In the genomic region with DNA sequence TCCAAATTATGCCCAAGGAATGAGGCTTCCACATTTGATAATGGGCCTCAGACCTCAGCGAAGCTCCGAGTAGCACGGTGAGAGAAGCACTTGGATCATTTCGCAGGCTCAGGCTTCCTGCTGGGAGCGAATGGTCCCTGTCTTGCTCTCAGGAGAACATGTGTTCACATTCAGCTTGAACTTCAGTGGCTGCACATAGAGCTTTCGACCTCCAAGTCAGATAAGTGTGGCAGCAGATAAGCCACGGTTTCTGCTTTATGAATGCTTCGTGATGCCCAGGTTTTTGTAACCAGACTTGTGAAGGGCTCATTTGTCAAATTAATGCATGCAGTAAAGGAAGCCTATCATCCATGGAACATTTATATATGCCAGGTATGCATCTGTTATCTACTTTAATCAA, we compare ENCODE assay signal across 14 mouse cellular contexts. TPM values are rescaled to one million over a fixed set of nuclear protein-coding genes. Genes with fewer than 3 reads are reported as not detected.
DNase-seq lines count a peak whose midpoint lies in the region; ATAC-seq and TF ChIP-seq lines count a peak whose summit lies in the region.
"Had no signal": no experiment of that assay in that cellular context is flagged by ENCODE, and none has a peak within 500 bp of the region (broad histone marks: within the 10 kb centered on the region; RNA-seq: fewer than 3 reads in every experiment).

No protein-coding gene starts in this region.

- TF ChIP-seq POLR2A in MEL (IDR thresholded peaks at IDR 0.05; ENCODE audit: control insufficient read depth in 1 of 2, insufficient read depth in 1 of 2, low read depth in 1 of 2, low read length in 2 of 2, poor library complexity in 1 of 2), result no peak; a peak in 1 of 4 replicates

- peaks cover 4% of the 10 kb centered on the region; the same call in 1 of the 2 replicates for H3K79me2 ChIP-seq in MEL (ENCODE audit: control insufficient read depth, insufficient read depth, low read length, poor library complexity)

- H3K36me3 ChIP-seq in heart, embryonic 12.5 days, result peaks cover 5% of the 10 kb centered on the region
- peaks cover 14% of the 10 kb centered on the region; the same call in 1 of the 2 replicates for H3K36me3 ChIP-seq in heart, embryonic 10.5 days
- H3K36me3 ChIP-seq in MEL (ENCODE audit: control insufficient read depth in 1 of 2, insufficient read depth in 2 of 2, low read length in 2 of 2), result peaks cover 3 to 10% of the 10 kb centered on the region in 2 experiments
- no peaks in the 10 kb centered on the region for H3K36me3 ChIP-seq in liver, embryonic 15.5 days (replicated peaks)
- H3K36me3 ChIP-seq: limb, embryonic 15.5 days had no signal

- no peak overlapping the region for H3K4me3 ChIP-seq in heart, embryonic 12.5 days
- no peak overlapping the region for H3K4me3 ChIP-seq in heart, embryonic 10.5 days
- H3K4me3 ChIP-seq in MEL (ENCODE audit: control insufficient read depth in 1 of 2, insufficient read depth in 1 of 2, low read depth in 2 of 2, low read length in 2 of 2), result peak overlapping the region; percentile 63 to 80
- no peak overlapping the region for H3K4me3 ChIP-seq in liver, embryonic 15.5 days (replicated peaks)

- H3K27ac ChIP-seq in heart, embryonic 12.5 days (ENCODE audit: poor library complexity, severe bottlenecking), result no peak overlapping the region
- H3K27ac ChIP-seq in heart, embryonic 10.5 days, result no peak overlapping the region
- H3K27ac ChIP-seq in MEL (ENCODE audit: control insufficient read depth, low read depth, low read length), result no peak overlapping the region
- no peak overlapping the region for H3K27ac ChIP-seq in liver, embryonic 15.5 days (replicated peaks)

- peak overlapping the region; percentile 12; the same call in 1 of the 2 replicates for H3K4me2 ChIP-seq in heart, embryonic 12.5 days
- 0 out of 2 replicates have a peak overlapping the region, but pooled peaks have one; percentile 97 for H3K4me2 ChIP-seq in liver, embryonic 15.5 days

- DNase-seq in heart, embryonic 10.5 days (ENCODE audit: low spot score), result no peak
- peak; percentile 67 for DNase-seq in MEL (ENCODE audit: low read depth, low spot score)
- DNase-seq in cerebellum, adult 8-10 months, result peak; percentile 17
- no peak for DNase-seq in adrenal gland, postnatal 10 days
- no peak for DNase-seq in gastrocnemius, postnatal 10 days
- DNase-seq: gastrocnemius, adult 2 months; heart, adult 2 months; lung, postnatal 36 days; thymus, postnatal 4 days had no signal

- ATAC-seq in heart, embryonic 12.5 days (ENCODE audit: insufficient number of reproducible peaks, low FRiP score), result no peak
- no peak for ATAC-seq in liver, embryonic 15.5 days (ENCODE audit: insufficient read depth)

- no peaks in the 10 kb centered on the region for H3K27me3 ChIP-seq in heart, embryonic 12.5 days (replicated peaks)
- no peaks in the 10 kb centered on the region for H3K27me3 ChIP-seq in heart, embryonic 10.5 days (ENCODE audit: insufficient read depth, poor library complexity, severe bottlenecking)
- no peaks in the 10 kb centered on the region for H3K27me3 ChIP-seq in MEL (ENCODE audit: control insufficient read depth in 1 of 2, insufficient read depth in 2 of 2, low read length in 2 of 2)
- no peaks in the 10 kb centered on the region for H3K27me3 ChIP-seq in liver, embryonic 15.5 days
- H3K27me3 ChIP-seq: forebrain, embryonic 13.5 days; limb, embryonic 15.5 days; midbrain, embryonic 13.5 days had no signal

- peak overlapping the region; percentile 17; the same call in 1 of the 2 replicates for H3K9ac ChIP-seq in heart, embryonic 12.5 days
- peak overlapping the region; percentile 46 for H3K9ac ChIP-seq in MEL (ENCODE audit: control insufficient read depth, low read depth, low read length, poor library complexity, severe bottlenecking)
- H3K9ac ChIP-seq in liver, embryonic 15.5 days, result no peak overlapping the region
- H3K9ac ChIP-seq: forebrain, embryonic 13.5 days; limb, embryonic 15.5 days had no signal

- TF ChIP-seq EP300 in MEL (IDR thresholded peaks at IDR 0.05; ENCODE audit: low read depth in 1 of 2, low read length in 2 of 2), result peak in 1 of 2 experiments; percentile 45; a peak in 1 of 4 replicates

- 46% methylated on average over 8 of the region's 8 CpGs for WGBS in heart, embryonic 12.5 days
- 43% methylated on average over 8 of the region's 8 CpGs for WGBS in heart, embryonic 10.5 days
- 55% methylated on average over 8 of the region's 8 CpGs for WGBS in liver, embryonic 15.5 days (ENCODE audit: insufficient replicate concordance)

- no peaks in the 10 kb centered on the region for H3K9me3 ChIP-seq in heart, embryonic 12.5 days (replicated peaks)
- H3K9me3 ChIP-seq in heart, embryonic 10.5 days, result no peaks in the 10 kb centered on the region
- H3K9me3 ChIP-seq in MEL (replicated peaks; ENCODE audit: insufficient read depth, low read length), result 0 out of 2 replicates have a peak, but pooled peaks cover 2% of the 10 kb centered on the region
- H3K9me3 ChIP-seq in liver, embryonic 15.5 days (replicated peaks), result no peaks in the 10 kb centered on the region
- H3K9me3 ChIP-seq: forebrain, embryonic 13.5 days; limb, embryonic 15.5 days; midbrain, embryonic 13.5 days had no signal

- no peak for TF ChIP-seq CTCF in MEL (IDR thresholded peaks at IDR 0.05 in 2 of 3, conservative IDR thresholded peaks at IDR 0.05 in 1 of 3; ENCODE audit: control insufficient read depth in 1 of 3, insufficient read depth in 1 of 3, low read depth in 2 of 3, low read length in 3 of 3, poor library complexity in 1 of 3, severe bottlenecking in 1 of 3)

- H3K4me1 ChIP-seq in heart, embryonic 12.5 days (replicated peaks), result peaks cover 5% of the 10 kb centered on the region
- H3K4me1 ChIP-seq in heart, embryonic 10.5 days, result peaks cover 7% of the 10 kb centered on the region; the same call in 1 of the 2 replicates
- H3K4me1 ChIP-seq in MEL (ENCODE audit: control insufficient read depth in 1 of 2, insufficient read depth in 2 of 2, low read length in 2 of 2), result peaks cover 3 to 9% of the 10 kb centered on the region in 2 experiments
- H3K4me1 ChIP-seq in liver, embryonic 15.5 days (replicated peaks), result peaks cover 15% of the 10 kb centered on the region

- no peak for TF ChIP-seq RAD21 in MEL (IDR thresholded peaks at IDR 0.05; ENCODE audit: low read depth, low read length)

TF ChIP-seq in MEL, 35 proteins besides CTCF, POLR2A, EP300 and RAD21 (continues in another document):
- TF ChIP-seq MYC (IDR thresholded peaks at IDR 0.05; ENCODE audit: low read depth, low read length) (peak; percentile 57; the same call in 1 of the 2 replicates), ETS1 (IDR thresholded peaks at IDR 0.05; ENCODE audit: low read depth, low read length) (no peak), MAX (IDR thresholded peaks at IDR 0.05; ENCODE audit: low read length) (peak; percentile 76), USF1 (IDR thresholded peaks at IDR 0.05; ENCODE audit: low read depth, low read length) (no peak), ZMIZ1 (IDR thresholded peaks at IDR 0.05; ENCODE audit: low read depth, low read length) (no peak), CHD1 (IDR thresholded peaks at IDR 0.05; ENCODE audit: low read depth, low read length) (no peak), MAZ (IDR thresholded peaks at IDR 0.05; ENCODE audit: low read depth, low read length) (no peak), SIN3A (IDR thresholded peaks at IDR 0.05; ENCODE audit: low read length) (peak; percentile 39; the same call in 1 of the 2 replicates), RCOR1 (IDR thresholded peaks at IDR 0.05; ENCODE audit: low read depth, low read length) (no peak; the same call in 1 of the 2 replicates), MAFK (IDR thresholded peaks at IDR 0.05; ENCODE audit: borderline replicate concordance, low read depth, low read length) (no peak), POLR2AphosphoS5 (IDR thresholded peaks at IDR 0.05; ENCODE audit: borderline replicate concordance, low read depth, low read length) (no peak), GABPA (IDR thresholded peaks at IDR 0.05; ENCODE audit: low read depth, low read length) (no peak), MEF2A (IDR thresholded peaks at IDR 0.05; ENCODE audit: extremely low read depth, insufficient replicate concordance, low read depth, low read length, poor library complexity, severe bottlenecking) (no peak), ZKSCAN1 (IDR thresholded peaks at IDR 0.05; ENCODE audit: low read depth, low read length) (no peak), CHD2 (IDR thresholded peaks at IDR 0.05; ENCODE audit: low read length) (no peak)

RNA-seq across cellular contexts. Expression of a gene that starts 1.1 kb away (rescaled TPM):
- polyA plus RNA-seq in heart, embryonic 12.5 days (2016; fragmentation: Nextera tagmentation; extraction: Ambion mirVana), result 18.8 and 19.0 TPM in 2 replicates
- polyA plus RNA-seq in heart, embryonic 10.5 days (2016; fragmentation: Nextera tagmentation; extraction: Ambion mirVana), result 21.0 and 23.5 TPM in 2 replicates
- total RNA-seq in MEL (2012; rRNA removed), result 13.7 and 14.1 TPM in 2 replicates
- 100 to 1,000 TPM in 1 of 2 experiments, 10 to 100 TPM in 1; 13.8 to 156 TPM for polyA plus RNA-seq in MEL (2012; ENCODE audit: insufficient read depth in 1 of 2, insufficient read length in 2 of 2, low read depth in 1 of 2, low replicate concordance in 2 of 2, missing spikeins in 1 of 2)
- 9.5 and 9.6 TPM in 2 replicates for polyA plus RNA-seq in liver, embryonic 15.5 days (2015; fragmentation: Nextera tagmentation; extraction: Ambion mirVana)
- 10 to 100 TPM; 16.3 to 17.9 TPM for total RNA-seq in adrenal gland, postnatal 10 days (2021)
- total RNA-seq in gastrocnemius, postnatal 10 days (2021), result 1 to 10 TPM; 9.1 to 10.0 TPM

RNA-seq across cellular contexts. Expression of a gene that starts 30.9 kb away (rescaled TPM):
- polyA plus RNA-seq in heart, embryonic 12.5 days (2016; fragmentation: Nextera tagmentation; extraction: Ambion mirVana), result 18.0 and 18.5 TPM in 2 replicates
- 19.2 and 19.6 TPM in 2 replicates for polyA plus RNA-seq in heart, embryonic 10.5 days (2016; fragmentation: Nextera tagmentation; extraction: Ambion mirVana)
- 52.5 and 55.3 TPM in 2 replicates for total RNA-seq in MEL (2012; rRNA removed)
- 100 to 1,000 TPM in 1 of 2 experiments, 10 to 100 TPM in 1; 43.4 to 416 TPM for polyA plus RNA-seq in MEL (2012; ENCODE audit: insufficient read depth in 1 of 2, insufficient read length in 2 of 2, low read depth in 1 of 2, low replicate concordance in 2 of 2, missing spikeins in 1 of 2)
- polyA plus RNA-seq in liver, embryonic 15.5 days (2015; fragmentation: Nextera tagmentation; extraction: Ambion mirVana), result 10.6 and 11.9 TPM in 2 replicates
- total RNA-seq in adrenal gland, postnatal 10 days (2021), result 10 to 100 TPM; 23.2 to 28.7 TPM
- total RNA-seq in gastrocnemius, postnatal 10 days (2021), result 10 to 100 TPM; 14.1 to 14.4 TPM

RNA-seq across cellular contexts. Expression of a gene that starts 31.2 kb away (rescaled TPM):
- polyA plus RNA-seq in heart, embryonic 12.5 days (2016; fragmentation: Nextera tagmentation; extraction: Ambion mirVana), result 29.6 and 32.3 TPM in 2 replicates
- 24.6 and 25.9 TPM in 2 replicates for polyA plus RNA-seq in heart, embryonic 10.5 days (2016; fragmentation: Nextera tagmentation; extraction: Ambion mirVana)
- 24.7 and 32.1 TPM in 2 replicates for total RNA-seq in MEL (2012; rRNA removed)
- 10 to 100 TPM in 1 of 2 experiments, not detected in 1; 24.7 TPM for polyA plus RNA-seq in MEL (2012; ENCODE audit: insufficient read depth in 1 of 2, insufficient read length in 2 of 2, low read depth in 1 of 2, low replicate concordance in 2 of 2, missing spikeins in 1 of 2)
- polyA plus RNA-seq in liver, embryonic 15.5 days (2015; fragmentation: Nextera tagmentation; extraction: Ambion mirVana), result 9.4 and 11.4 TPM in 2 replicates
- 10 to 100 TPM; 56.8 to 59.9 TPM for total RNA-seq in adrenal gland, postnatal 10 days (2021)
- 10 to 100 TPM; 16.9 to 22.0 TPM for total RNA-seq in gastrocnemius, postnatal 10 days (2021)

Comparison
In these comparisons a context has a peak if more than half of its experiments do, and no peak if none do; other contexts are left out.
1. H3K4me3 ChIP-seq: peak in MEL (2 of 2); none in heart, embryonic 12.5 days (single experiment), heart, embryonic 10.5 days (single experiment) and liver, embryonic 15.5 days (single experiment).
2. DNase-seq: peak in MEL (single experiment) and cerebellum, adult 8-10 months (single experiment); none in heart, embryonic 10.5 days (single experiment), adrenal gland, postnatal 10 days (single experiment) and gastrocnemius, postnatal 10 days (single experiment).